Mouse (Mus musculus) monocyte, adult 59 days (primary cell): Measurements from ENCODE around the gene Tpgs1. TPM values are rescaled to one million over a fixed set of nuclear protein-coding genes. Genes with fewer than 3 reads are reported as not detected.

ENCODE experiments used
- total RNA-seq, 2 experiments: library from RNA; stranded (reverse); gene quantifications; one replicate each; pipeline ENCODE4 v1.2.4; 2023

The Tpgs1 gene
- 10 to 100 TPM; 29.6 to 35.8 TPM for total RNA-seq

DNA sequence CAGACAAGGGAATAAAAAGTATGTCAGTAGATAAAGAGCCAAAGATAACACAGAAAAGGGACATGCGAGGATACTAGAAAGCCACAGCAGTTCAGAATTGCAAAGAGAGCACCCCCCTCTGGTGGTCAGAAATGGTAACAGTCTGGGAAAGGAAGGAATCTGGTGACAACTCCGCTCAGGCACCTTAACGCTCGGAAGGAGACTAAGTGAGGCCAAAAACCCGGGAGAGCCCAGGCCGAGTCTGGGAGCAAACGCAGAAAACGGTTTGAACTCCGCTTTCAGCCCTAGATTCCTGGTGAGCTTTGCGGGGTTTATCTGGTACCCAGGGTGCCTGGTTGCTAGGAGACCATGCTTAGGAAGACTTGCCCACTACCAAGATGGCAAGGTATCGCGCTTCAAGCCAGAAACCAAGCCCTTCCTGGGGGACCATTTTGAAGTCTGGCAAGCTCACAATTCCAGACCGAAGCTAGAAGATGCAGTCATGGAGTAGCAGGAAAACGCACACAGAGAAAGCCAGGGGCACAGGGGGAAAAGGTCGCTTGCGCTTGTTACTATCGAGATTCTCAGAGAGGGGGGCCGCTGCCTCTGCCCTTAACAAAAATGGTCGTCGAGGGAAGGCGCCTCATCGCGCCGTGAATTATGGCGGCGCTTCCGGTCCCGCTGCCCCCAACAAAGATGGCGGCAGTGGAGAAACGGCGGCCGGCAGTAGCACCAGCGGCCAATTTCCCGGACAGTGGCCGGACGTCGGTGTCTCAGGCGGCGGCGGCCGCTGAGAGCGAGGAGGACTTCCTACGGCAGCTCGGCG, at the start of gene Tpgs1:
Gene Tpgs1 (plus strand): TSS at position 599 of the 805 bp plus-strand sequence.

DNA sequence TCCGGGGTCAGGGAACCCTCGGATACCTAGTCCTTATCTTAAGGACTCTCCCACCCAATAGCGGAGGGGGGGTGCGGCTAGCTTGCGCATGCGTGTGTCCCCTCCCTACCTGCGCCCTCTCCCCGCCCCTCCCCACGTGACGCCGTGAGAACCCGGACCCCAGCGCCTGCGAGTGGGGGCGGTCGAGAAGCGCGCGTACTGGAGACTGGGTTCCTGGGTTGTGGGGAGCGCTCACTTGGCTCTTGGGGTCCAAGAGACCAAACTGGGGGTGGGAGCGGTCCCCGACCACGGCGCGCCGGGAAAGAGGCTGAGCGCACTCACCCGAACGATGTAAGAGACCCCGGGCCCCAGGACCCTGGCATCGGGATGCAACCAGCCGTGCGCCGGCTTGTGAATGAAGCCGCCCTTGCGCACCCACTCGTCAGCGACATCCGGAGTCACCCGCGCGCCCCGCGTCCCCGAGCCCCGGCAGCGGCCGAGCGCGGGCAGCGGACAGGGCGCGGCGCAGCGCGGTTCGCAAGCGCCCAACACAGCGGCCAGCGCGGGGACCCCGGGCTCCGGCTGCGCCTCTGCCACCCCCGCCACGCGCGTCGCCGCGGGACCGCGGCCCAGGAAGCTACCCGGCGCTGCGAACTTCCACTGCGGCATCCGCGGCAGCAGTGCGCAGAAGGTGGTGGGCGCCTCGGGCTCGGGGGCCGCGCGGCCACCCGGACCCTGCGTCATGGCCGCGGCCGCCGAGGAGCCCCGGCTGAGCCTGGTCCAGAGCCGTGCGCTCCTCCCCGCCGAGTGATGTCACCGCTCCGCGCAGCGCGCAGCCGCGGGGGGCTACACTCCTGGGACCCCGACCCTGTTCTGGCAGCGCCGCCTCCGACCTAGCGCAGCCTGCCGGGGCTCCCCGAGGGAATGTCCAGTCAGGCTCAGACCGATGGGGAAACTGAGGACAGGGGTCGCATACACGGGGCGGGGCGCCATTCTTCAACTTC, 31.8 kb upstream of the Tpgs1 start, which contains the start of gene Shc2:
Gene Shc2 (minus strand): TSS at position 791 of the 983 bp plus-strand sequence.

GRCm38 (mm10) chr10:79645711-79646110, 23.5 kb upstream of the Tpgs1 start, which contains the start of gene Odf3l2:
Gene Odf3l2, minus strand, starts transcription at chr10:79645738.

GRCm38 (mm10) chr10:79664131-79664665, 5.0 kb upstream of the Tpgs1 start, which contains the start of gene Madcam1:
Gene Madcam1, plus strand, starts transcription at chr10:79664559.

GRCm38 (mm10) chr10:79681591-79682245, 12.5 kb downstream of the Tpgs1 start, which contains the start of gene Cdc34:
Gene Cdc34, plus strand, starts transcription at chr10:79682195.

GRCm38 (mm10) chr10:79688720-79689119, 19.6 kb downstream of the Tpgs1 start, which contains the start of gene Gzmm:
Gene Gzmm, plus strand, starts transcription at chr10:79689020.

GRCm38 (mm10) chr10:79704065-79704969, 35.1 kb downstream of the Tpgs1 start, which contains the start of gene Bsg:
Gene Bsg, plus strand, starts transcription at chr10:79704491.

GRCm38 (mm10) chr10:79716254-79716987, 47.3 kb downstream of the Tpgs1 start, which contains the start of gene Hcn2:
Gene Hcn2, plus strand, starts transcription at chr10:79716634.

Other genes starting within 250 kb of the Tpgs1 start
- not detected for gene Vmn2r83, start 200.6 kb upstream of the Tpgs1 start, total RNA-seq
- gene Plpp2, start 135.6 kb upstream of the Tpgs1 start, total RNA-seq: 10 to 100 TPM; 11.0 to 14.6 TPM
- gene Mier2, start 114.2 kb upstream of the Tpgs1 start, total RNA-seq: 10 to 100 TPM; 22.1 to 22.8 TPM
- not detected for gene Theg, start 82.0 kb upstream of the Tpgs1 start, total RNA-seq
- not detected for gene C2cd4c, start 55.3 kb upstream of the Tpgs1 start, total RNA-seq
- gene Shc2, start 31.5 kb upstream of the Tpgs1 start, total RNA-seq: not detected
- not detected for gene Odf3l2, start 23.6 kb upstream of the Tpgs1 start, total RNA-seq
- gene Madcam1, start 4.8 kb upstream of the Tpgs1 start, total RNA-seq: not detected
- gene Cdc34, start 12.8 kb downstream of the Tpgs1 start, total RNA-seq: 10 to 100 TPM; 64.7 to 68.6 TPM
- gene Gzmm, start 19.7 kb downstream of the Tpgs1 start, total RNA-seq: 1 to 10 TPM; 2.3 to 2.7 TPM
- 100 to 1,000 TPM; 153 to 156 TPM for gene Bsg, start 35.1 kb downstream of the Tpgs1 start, total RNA-seq
- gene Hcn2, start 47.3 kb downstream of the Tpgs1 start, total RNA-seq: under 1 TPM in 1 of 2 experiments, not detected in 1; 0.16 TPM
- gene Polrmt, start 77.2 kb downstream of the Tpgs1 start, total RNA-seq: 10 to 100 TPM; 29.0 to 32.2 TPM
- not detected for gene Fgf22, start 85.7 kb downstream of the Tpgs1 start, total RNA-seq
- gene Rnf126, start 97.6 kb downstream of the Tpgs1 start, total RNA-seq: 10 to 100 TPM; 42.3 to 43.1 TPM
- 1 to 10 TPM; 1.2 to 2.2 TPM for gene Fstl3, start 107.9 kb downstream of the Tpgs1 start, total RNA-seq
- gene Prss57, start 121.6 kb downstream of the Tpgs1 start, total RNA-seq: not detected
- gene Palm, start 124.2 kb downstream of the Tpgs1 start, total RNA-seq: 10 to 100 TPM; 70.2 to 73.6 TPM
- under 1 TPM in 1 of 2 experiments, not detected in 1; 0.49 TPM for gene Misp, start 151.6 kb downstream of the Tpgs1 start, total RNA-seq
- 100 to 1,000 TPM; 308 to 311 TPM for gene Ptbp1, start 185.1 kb downstream of the Tpgs1 start, total RNA-seq
- gene Prtn3, start 205.1 kb downstream of the Tpgs1 start, total RNA-seq: 10 to 100 TPM in 1 of 2 experiments, 1 to 10 TPM in 1; 4.9 to 13.3 TPM
- 1 to 10 TPM; 1.5 to 5.6 TPM for gene Plppr3, start 205.3 kb downstream of the Tpgs1 start, total RNA-seq
- 1 to 10 TPM; 1.4 to 1.7 TPM for gene Elane, start 216.9 kb downstream of the Tpgs1 start, total RNA-seq
- not detected for gene Cfd, start 221.5 kb downstream of the Tpgs1 start, total RNA-seq
- 10 to 100 TPM; 33.8 to 45.6 TPM for gene Med16, start 239.6 kb downstream of the Tpgs1 start, total RNA-seq
- not detected for gene Gm26602, start 241.5 kb downstream of the Tpgs1 start, total RNA-seq
- gene Kiss1r, start 247.6 kb downstream of the Tpgs1 start, total RNA-seq: 1 to 10 TPM; 1.1 to 1.5 TPM